In the genomic region with DNA sequence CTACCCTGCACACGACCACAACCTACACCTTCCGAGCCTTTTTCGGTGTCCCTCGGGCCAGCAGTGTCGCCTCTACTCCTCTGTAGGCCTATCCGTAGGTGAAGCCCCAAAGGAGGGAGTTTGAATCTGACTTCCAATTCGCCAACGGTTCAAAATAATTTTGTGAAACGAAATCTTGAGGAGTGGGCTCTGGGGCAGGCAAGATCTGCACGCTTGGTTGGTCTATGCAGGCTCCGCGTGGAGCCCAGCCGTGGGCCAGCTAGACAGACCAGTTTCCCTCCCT, we compare ENCODE assay signal across 12 mouse cellular contexts. TPM values are rescaled to one million over a fixed set of nuclear protein-coding genes. Genes with fewer than 3 reads are reported as not detected.
DNase-seq lines count a peak whose midpoint lies in the region; ATAC-seq lines count a peak whose summit lies in the region.
"Had no signal": no experiment of that assay in that cellular context is flagged by ENCODE, and none has a peak within 500 bp of the region (broad histone marks: within the 10 kb centered on the region; RNA-seq: fewer than 3 reads in every experiment).

No protein-coding gene starts in this region.

- DNase-seq in heart, postnatal 4 days = no peak
- no peak for DNase-seq in lung, postnatal 36 days
- no peak for DNase-seq in embryonic facial prominence, embryonic 10.5 days (ENCODE audit: low spot score)
- DNase-seq in urinary bladder, postnatal 10 days (ENCODE audit: low spot score) = no peak
- DNase-seq: adrenal gland, postnatal 10 days; heart, adult 11 months; right cerebral cortex, adult 18-20 months had no signal

- H3K36me3 ChIP-seq in heart, embryonic 13.5 days = no peaks in the 10 kb centered on the region
- no peaks in the 10 kb centered on the region for H3K36me3 ChIP-seq in lung, embryonic 15.5 days
- H3K36me3 ChIP-seq in embryonic facial prominence, embryonic 10.5 days (replicated peaks) = no peaks in the 10 kb centered on the region
- H3K36me3 ChIP-seq in limb, embryonic 13.5 days = no peaks in the 10 kb centered on the region
- H3K36me3 ChIP-seq: embryonic facial prominence, embryonic 12.5 days had no signal

- H3K4me3 ChIP-seq in heart, embryonic 13.5 days = peak overlapping the region; percentile 42
- H3K4me3 ChIP-seq in lung, embryonic 15.5 days = peak overlapping the region; percentile 61
- H3K4me3 ChIP-seq in embryonic facial prominence, embryonic 10.5 days = peak overlapping the region; percentile 33
- H3K4me3 ChIP-seq in limb, embryonic 13.5 days = peak overlapping the region; percentile 56

- 2% methylated on average over 13 of the region's 13 CpGs for WGBS in heart, embryonic 13.5 days
- 4% methylated on average over 13 of the region's 13 CpGs for WGBS in lung, embryonic 15.5 days
- WGBS in embryonic facial prominence, embryonic 10.5 days = 1% methylated on average over 13 of the region's 13 CpGs
- 10% methylated on average over 13 of the region's 13 CpGs for WGBS in limb, embryonic 13.5 days

- H3K9ac ChIP-seq in heart, embryonic 13.5 days = peak overlapping the region; percentile 53
- H3K9ac ChIP-seq in lung, embryonic 15.5 days = peak overlapping the region; percentile 67
- H3K9ac ChIP-seq in limb, embryonic 13.5 days = peak overlapping the region; percentile 89
- H3K9ac ChIP-seq: embryonic facial prominence, embryonic 12.5 days had no signal

- ATAC-seq in heart, embryonic 13.5 days (ENCODE audit: extremely low read depth, insufficient number of reproducible peaks, low FRiP score, low TSS enrichment) = no peak
- no peak for ATAC-seq in lung, embryonic 15.5 days (ENCODE audit: borderline replicate concordance, extremely low read depth, low FRiP score, low TSS enrichment)
- ATAC-seq in limb, embryonic 13.5 days (ENCODE audit: low FRiP score, low read depth) = no peak

- H3K27me3 ChIP-seq in heart, embryonic 13.5 days (replicated peaks) = peaks cover 96% of the 10 kb centered on the region
- H3K27me3 ChIP-seq in lung, embryonic 15.5 days = peaks cover 78% of the 10 kb centered on the region
- peaks cover 100% of the 10 kb centered on the region for H3K27me3 ChIP-seq in embryonic facial prominence, embryonic 10.5 days (replicated peaks; ENCODE audit: low read depth, poor library complexity, severe bottlenecking)
- peaks cover 72% of the 10 kb centered on the region for H3K27me3 ChIP-seq in limb, embryonic 13.5 days

- H3K9me3 ChIP-seq in heart, embryonic 13.5 days = no peaks in the 10 kb centered on the region
- H3K9me3 ChIP-seq in lung, embryonic 15.5 days = no peaks in the 10 kb centered on the region
- no peaks in the 10 kb centered on the region for H3K9me3 ChIP-seq in embryonic facial prominence, embryonic 10.5 days
- no peaks in the 10 kb centered on the region for H3K9me3 ChIP-seq in limb, embryonic 13.5 days
- H3K9me3 ChIP-seq: embryonic facial prominence, embryonic 12.5 days had no signal

- peak overlapping the region; percentile 50 for H3K4me2 ChIP-seq in heart, embryonic 13.5 days
- peak overlapping the region; percentile 67 for H3K4me2 ChIP-seq in lung, embryonic 15.5 days
- peak overlapping the region; percentile 76 for H3K4me2 ChIP-seq in limb, embryonic 13.5 days (replicated peaks)

- H3K4me1 ChIP-seq in heart, embryonic 13.5 days = peaks cover 35% of the 10 kb centered on the region
- H3K4me1 ChIP-seq in lung, embryonic 15.5 days = peaks cover 24% of the 10 kb centered on the region
- peaks cover 57% of the 10 kb centered on the region for H3K4me1 ChIP-seq in embryonic facial prominence, embryonic 10.5 days
- H3K4me1 ChIP-seq in limb, embryonic 13.5 days = peaks cover 78% of the 10 kb centered on the region

- no peak overlapping the region for H3K27ac ChIP-seq in heart, embryonic 13.5 days (replicated peaks)
- peak overlapping the region; percentile 89 for H3K27ac ChIP-seq in lung, embryonic 15.5 days
- 0 out of 2 replicates have a peak overlapping the region, but pooled peaks have one; percentile 4 for H3K27ac ChIP-seq in embryonic facial prominence, embryonic 10.5 days (replicated peaks)
- H3K27ac ChIP-seq in limb, embryonic 13.5 days = peak overlapping the region; percentile 91
- H3K27ac ChIP-seq: embryonic facial prominence, embryonic 12.5 days had no signal

RNA-seq across cellular contexts. Expression of a gene that starts 4.3 kb away (rescaled TPM):
- 2.5 and 3.2 TPM in 2 replicates for polyA plus RNA-seq in heart, embryonic 13.5 days (2015; fragmentation: Nextera tagmentation; extraction: Ambion mirVana)
- under 1 TPM in 1 of 2 experiments, not detected in 1; 0.09 TPM for total RNA-seq in heart, postnatal 4 days (2021)
- 78.8 and 81.3 TPM in 2 replicates for polyA plus RNA-seq in lung, embryonic 15.5 days (2015; fragmentation: Nextera tagmentation; extraction: Ambion mirVana)
- polyA plus RNA-seq in embryonic facial prominence, embryonic 10.5 days (2016; fragmentation: Nextera tagmentation; extraction: Ambion mirVana) = 1.0 and 1.4 TPM in 2 replicates
- polyA plus RNA-seq in limb, embryonic 13.5 days (2015; fragmentation: Nextera tagmentation; extraction: Ambion mirVana) = 25.1 and 29.3 TPM in 2 replicates

RNA-seq across cellular contexts. Expression of a gene that starts 40.4 kb away (rescaled TPM):
- polyA plus RNA-seq in heart, embryonic 13.5 days (2015; fragmentation: Nextera tagmentation; extraction: Ambion mirVana) = not detected in 2 replicates
- total RNA-seq in heart, postnatal 4 days (2021) = not detected
- 0.62 TPM in 1 of 2 replicates, not detected in the other for polyA plus RNA-seq in lung, embryonic 15.5 days (2015; fragmentation: Nextera tagmentation; extraction: Ambion mirVana)
- polyA plus RNA-seq in embryonic facial prominence, embryonic 10.5 days (2016; fragmentation: Nextera tagmentation; extraction: Ambion mirVana) = not detected in 2 replicates
- polyA plus RNA-seq in limb, embryonic 13.5 days (2015; fragmentation: Nextera tagmentation; extraction: Ambion mirVana) = 0.28 TPM in 1 of 2 replicates, not detected in the other
- total RNA-seq: adrenal gland, postnatal 10 days had no signal
- polyA plus RNA-seq: embryonic facial prominence, embryonic 12.5 days; frontal cortex, adult 2 months had no signal

RNA-seq across cellular contexts. Expression of a gene that starts 58.2 kb away (rescaled TPM):
- polyA plus RNA-seq in heart, embryonic 13.5 days (2015; fragmentation: Nextera tagmentation; extraction: Ambion mirVana) = 2.0 and 2.9 TPM in 2 replicates
- total RNA-seq in heart, postnatal 4 days (2021) = 10 to 100 TPM; 11.3 to 11.5 TPM
- polyA plus RNA-seq in lung, embryonic 15.5 days (2015; fragmentation: Nextera tagmentation; extraction: Ambion mirVana) = 40.9 and 44.9 TPM in 2 replicates
- polyA plus RNA-seq in embryonic facial prominence, embryonic 10.5 days (2016; fragmentation: Nextera tagmentation; extraction: Ambion mirVana) = 9.9 and 10.9 TPM in 2 replicates
- 5.0 and 5.1 TPM in 2 replicates for polyA plus RNA-seq in limb, embryonic 13.5 days (2015; fragmentation: Nextera tagmentation; extraction: Ambion mirVana)
